Mouse (Mus musculus): Measurements from ENCODE around the gene Rpl36-ps4. TPM values are rescaled to one million over a fixed set of nuclear protein-coding genes. Genes with fewer than 3 reads are reported as not detected.
A peak's percentile ranks its signal among the peaks of the same experiment; 100 is the strongest.
"Not testable (repeated sequence)": the region's sequence is repeated elsewhere in the genome, so short reads cannot be mapped to it uniquely, and the experiment has no call there.

Gene Rpl36-ps4
- polyA plus RNA-seq, 1 experiment = not detected

DNA sequence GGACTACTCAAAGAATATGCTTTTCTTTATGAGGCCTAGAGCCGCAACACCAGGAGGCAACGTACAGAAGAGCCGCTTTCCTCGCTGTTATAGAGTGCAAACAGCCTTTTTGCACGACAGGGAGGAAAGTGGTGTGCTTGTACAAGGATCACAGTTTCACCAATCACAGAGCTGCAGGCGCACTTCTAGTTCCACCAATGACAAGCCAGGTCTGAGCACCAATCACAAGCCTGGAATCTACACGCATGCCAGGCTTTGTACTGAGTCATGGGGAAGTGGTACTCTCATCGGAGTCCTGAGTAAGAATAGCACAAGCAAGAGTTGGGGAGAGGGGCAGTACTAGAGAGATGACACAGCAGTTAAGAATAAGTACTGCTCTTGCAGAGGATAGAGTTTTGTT lies 14.0 kb downstream of the Rpl36-ps4 start:
- DNase-seq (ENCODE audit: extremely low spot score in 1 of 2, low spot score in 1 of 2) = no peak

DNA sequence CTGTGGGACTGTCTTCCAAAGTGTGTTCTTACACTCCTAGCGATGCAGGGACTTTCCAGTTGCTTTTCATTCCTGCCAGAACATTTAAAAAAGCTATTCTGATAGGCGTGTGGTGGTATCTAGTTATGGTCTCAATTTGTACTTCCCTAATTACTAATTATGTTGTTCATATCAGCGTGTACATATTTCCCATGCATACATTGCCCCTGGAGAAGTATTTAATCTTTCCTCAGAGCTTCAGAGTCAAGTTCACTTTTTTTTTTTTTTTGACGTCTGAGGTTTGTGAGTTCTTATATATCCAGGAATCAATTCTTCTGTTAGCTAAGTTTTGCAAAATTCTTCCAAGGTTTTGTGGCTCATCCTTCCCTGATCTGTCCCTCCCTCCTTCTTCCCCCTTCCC lies 15.4 kb downstream of the Rpl36-ps4 start:
- DNase-seq (ENCODE audit: extremely low spot score in 1 of 2, low spot score in 1 of 2) = no peak

DNA sequence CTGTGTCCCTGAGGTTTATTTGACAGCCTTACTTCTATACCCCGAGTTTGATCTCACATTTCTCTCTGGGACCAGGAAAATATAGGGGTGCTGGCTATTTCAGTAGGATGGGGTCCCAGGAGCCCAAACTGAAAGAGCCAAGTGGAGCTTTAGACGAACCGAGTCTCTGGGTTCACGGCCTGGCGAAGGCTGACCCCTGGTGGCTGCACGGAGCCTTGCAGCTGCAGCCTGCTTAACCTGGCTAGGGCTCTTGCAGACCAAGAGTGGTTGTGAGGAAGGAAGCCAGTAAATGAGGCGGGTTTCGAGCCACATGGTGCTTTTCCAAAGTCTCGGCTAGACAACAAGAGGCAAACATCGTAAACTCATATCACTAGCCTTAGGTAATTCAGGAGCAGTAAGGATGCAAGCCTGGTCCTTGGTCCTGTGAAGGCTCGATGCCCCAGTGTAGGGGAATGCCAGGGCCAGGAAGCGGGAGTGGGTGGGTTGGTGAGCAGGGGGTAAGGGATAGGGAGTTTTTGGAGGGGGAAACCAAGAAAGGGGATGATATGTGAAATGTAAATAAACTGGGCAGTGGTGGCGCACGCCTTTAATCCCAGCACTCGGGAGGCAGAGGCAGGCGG lies 28.3 kb downstream of the Rpl36-ps4 start:
- DNase-seq (ENCODE audit: extremely low spot score in 1 of 2, low spot score in 1 of 2) = peak; percentile 35 to 91

DNA sequence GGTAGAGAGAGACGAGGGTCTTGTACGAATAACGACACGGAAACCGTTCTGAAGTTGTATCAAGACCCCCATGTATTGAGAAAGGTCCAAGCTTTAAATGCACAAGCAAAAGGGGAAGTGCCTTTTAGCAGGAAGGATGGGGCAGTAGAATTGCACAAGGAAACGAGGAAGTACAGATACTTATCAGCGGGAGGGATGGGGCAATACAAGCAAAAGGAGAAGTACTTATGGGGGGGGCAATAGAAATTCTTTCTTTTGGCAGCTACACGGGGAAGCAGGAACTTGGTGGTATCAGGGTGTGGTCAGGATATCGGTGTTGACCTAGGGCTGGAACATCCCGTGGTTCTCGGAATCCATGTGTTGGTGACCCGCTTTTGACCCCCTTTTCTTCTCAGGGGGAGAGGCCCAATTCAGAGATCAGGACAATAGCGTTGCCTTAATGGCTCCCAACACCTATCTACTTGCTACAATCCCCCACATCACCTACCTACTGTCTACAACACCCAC lies 33.9 kb downstream of the Rpl36-ps4 start:
- DNase-seq (ENCODE audit: extremely low spot score in 1 of 2, low spot score in 1 of 2) = not testable (repeated sequence)

DNA sequence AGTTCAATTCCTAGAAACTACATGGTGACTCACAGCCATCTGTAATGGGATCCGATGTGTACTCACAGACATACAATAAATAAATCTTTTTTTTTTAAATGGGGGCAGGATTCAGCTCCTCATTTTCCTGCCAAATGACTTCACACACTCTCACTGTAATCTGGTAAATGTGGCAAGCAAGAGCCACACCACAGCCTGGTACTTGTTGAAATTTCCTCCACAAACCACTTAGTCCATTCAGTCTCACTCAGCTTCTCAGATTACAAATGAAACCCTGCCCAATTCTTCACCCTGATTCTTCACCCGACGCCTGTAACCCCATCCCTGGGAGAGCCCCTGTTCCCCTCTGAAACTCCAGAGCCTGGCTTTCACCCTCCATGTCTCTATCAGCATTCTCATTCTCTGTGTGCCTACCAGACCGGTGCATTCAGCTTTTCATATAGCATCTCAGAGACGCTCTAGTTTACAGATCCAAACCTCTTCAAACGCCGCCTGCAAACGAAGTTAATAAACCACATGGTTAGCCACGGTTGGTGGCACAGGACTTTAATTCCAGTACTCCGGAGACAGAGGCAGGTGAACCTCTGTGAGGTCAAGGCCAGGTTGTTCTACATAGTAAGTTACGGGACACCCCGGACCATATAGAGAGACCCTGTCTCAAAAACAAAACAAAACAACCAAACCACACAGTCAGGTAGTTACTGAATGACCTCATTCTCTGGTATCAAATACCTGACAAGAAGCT lies 36.5 kb downstream of the Rpl36-ps4 start:
- no peak for DNase-seq (ENCODE audit: extremely low spot score in 1 of 2, low spot score in 1 of 2)

DNA sequence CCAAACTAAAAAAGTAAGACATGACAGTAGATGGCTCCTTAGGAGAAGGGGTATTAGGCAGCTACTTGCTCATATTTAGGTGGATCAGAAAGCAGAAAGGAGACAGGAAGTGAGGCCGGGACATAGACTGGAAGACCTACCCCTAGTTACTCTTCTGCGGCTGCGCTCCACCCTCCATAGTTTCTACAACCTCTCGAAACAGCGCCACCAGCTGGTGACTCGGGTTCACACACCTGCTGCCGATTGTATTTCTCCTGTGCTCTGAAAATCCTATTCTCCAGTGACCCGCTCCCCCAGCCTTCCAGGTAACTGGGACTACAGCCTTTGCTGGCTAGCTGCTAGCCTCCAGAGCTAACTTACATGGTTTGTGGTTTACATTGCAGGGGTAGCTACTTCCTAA lies 37.5 kb downstream of the Rpl36-ps4 start:
- DNase-seq (ENCODE audit: extremely low spot score in 1 of 2, low spot score in 1 of 2) = no peak

DNA sequence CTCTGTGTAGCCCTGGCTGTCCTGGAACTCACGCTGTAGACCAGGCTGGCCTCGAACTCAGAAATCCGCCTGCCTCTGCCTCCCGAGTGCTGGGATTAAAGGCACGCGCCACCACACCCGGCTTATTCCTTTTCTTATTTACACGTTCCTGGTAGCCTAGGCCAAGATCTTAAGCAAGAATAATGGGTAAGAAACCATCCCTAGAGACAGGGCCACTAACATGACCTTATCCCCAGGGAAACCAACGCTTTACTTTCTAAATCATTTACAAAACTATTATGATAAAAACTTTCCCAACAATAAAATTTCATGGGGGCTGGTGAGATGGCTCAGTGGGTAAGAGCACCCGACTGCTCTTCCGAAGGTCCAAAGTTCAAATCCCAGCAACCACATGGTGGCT lies 38.6 kb downstream of the Rpl36-ps4 start:
- DNase-seq (ENCODE audit: extremely low spot score in 1 of 2, low spot score in 1 of 2) = not testable (repeated sequence)

DNA sequence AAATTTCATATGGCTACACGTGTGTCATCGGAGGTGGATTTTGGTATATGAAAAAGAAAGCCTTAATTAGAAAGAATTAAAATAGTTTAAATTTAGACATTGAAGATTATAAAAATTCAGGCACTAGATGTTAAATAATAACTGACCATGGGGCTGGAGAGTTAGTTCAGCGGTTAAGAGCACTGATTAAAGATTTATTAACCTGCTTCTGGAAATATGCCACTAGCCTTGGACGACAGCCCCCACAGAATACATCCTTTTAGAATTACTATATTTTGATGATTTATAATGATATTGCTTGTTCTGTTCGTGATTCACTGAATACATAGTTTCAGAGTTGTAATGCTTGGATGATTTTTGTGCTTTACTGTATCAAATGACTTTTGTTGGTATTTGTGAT lies 39.2 kb downstream of the Rpl36-ps4 start:
- not testable (repeated sequence) for DNase-seq (ENCODE audit: extremely low spot score in 1 of 2, low spot score in 1 of 2)

DNA sequence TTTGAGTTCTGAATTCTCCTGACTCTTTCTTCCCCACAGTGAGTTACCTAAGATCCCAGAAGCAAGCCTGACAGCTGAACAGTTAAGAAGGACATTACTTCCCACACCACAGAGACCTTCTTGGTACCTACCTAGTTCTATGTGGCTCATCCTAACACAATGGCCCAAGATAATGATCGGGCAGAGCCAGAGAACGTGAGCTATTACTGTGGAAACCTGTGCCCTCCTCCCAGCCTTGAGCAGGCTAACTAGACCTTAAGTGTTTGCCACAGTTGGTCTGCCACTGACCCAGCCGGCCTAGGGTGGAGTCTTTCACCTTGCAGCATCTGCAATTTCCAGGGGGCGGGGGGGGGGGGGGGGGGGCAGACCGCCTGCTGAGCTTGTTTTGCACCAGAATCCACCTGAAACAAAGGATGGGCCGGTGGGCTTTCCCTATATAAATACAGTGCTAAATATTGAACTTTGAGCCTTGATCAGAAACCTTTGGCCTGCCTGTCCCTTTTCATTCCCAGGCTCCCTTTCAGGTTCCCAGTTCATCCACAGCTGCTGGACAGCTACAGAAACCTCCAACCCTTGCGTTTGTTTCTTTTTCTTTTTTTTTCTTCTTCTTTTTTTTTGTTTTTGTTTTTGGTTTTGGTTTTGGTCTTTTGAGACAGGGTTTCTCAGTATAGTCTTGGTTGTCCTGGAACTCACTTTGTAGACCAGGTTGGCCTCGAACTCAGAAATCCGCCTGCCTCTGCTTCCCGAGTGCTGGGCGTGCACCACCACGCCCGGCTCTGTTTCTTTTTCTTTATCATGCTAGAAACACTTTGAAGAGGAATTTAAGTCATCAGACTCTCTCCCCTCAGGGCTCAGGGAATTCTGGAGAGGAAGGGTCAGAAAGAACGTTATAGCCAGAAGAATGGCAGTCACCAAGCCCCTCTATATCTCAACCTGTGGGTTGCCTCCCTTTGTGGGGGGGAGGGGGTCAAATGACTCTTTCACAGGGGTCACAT lies 42.6 kb downstream of the Rpl36-ps4 start:
- no peak for DNase-seq (ENCODE audit: extremely low spot score in 1 of 2, low spot score in 1 of 2)

DNA sequence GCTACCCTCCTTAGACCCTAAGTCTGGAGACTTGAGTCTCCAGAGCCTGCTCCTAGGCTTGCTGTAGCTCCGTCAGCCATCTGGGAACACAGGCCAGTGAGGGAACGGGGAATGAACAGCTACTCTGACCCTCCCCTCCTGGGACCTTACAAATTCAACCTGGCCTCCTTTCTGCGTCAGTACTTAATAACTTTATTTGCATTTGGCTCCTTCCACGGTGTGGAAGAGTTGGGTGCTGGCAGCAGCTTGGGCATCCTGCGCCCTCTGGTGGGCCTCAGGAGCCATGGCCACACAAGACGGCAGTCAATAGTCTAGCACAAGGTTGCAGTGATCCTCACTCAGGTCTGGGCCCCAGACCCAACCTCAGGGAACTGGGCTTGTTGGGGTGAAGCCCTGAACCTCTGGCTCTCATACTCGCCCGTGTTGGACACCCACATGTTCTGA lies 47.7 kb downstream of the Rpl36-ps4 start:
- not testable (repeated sequence) for DNase-seq (ENCODE audit: extremely low spot score in 1 of 2, low spot score in 1 of 2)

Other genes starting within 250 kb of the Rpl36-ps4 start
- 19.4 and 20.3 TPM in 2 replicates for gene Msh2, start 248.6 kb upstream of the Rpl36-ps4 start, polyA plus RNA-seq (2012; rRNA removed)
- 14.9 and 20.9 TPM in 2 replicates for gene Kcnk12, start 123.0 kb upstream of the Rpl36-ps4 start, polyA plus RNA-seq (2012; rRNA removed)
- 8.6 and 8.7 TPM in 2 replicates for gene Msh6, start 54.1 kb downstream of the Rpl36-ps4 start, polyA plus RNA-seq (2012; rRNA removed)
- gene Fbxo11, start 144.3 kb downstream of the Rpl36-ps4 start, polyA plus RNA-seq (2012; rRNA removed) = 83.2 and 87.1 TPM in 2 replicates